Mouse (Mus musculus) liver, embryonic 12.5 days (tissue): ENCODE measurements around the gene Rnf130. TPM values are rescaled to one million over a fixed set of nuclear protein-coding genes. Genes with fewer than 3 reads are reported as not detected.

Experiments
- ATAC-seq: fragments of 200-750 bp; cut with Nextera tagmentation; 2 replicates; pipeline ENCODE4 v1.8.0; 2017; ENCODE audit warnings: moderate number of reproducible peaks, mild to moderate bottlenecking, moderate library complexity
- H3K27ac ChIP-seq: fragments of 300-500 bp; sonication (generic); 2 replicates; pipeline ENCODE4 v1.5.1; 2016; ENCODE audit warnings: mild to moderate bottlenecking
- H3K27me3 ChIP-seq: fragments of 300-500 bp; sonication (generic); replicated peaks from 2 replicates; pipeline ENCODE4 v1.6.1; 2016; ENCODE audit warnings: mild to moderate bottlenecking, moderate library complexity
- H3K36me3 ChIP-seq: fragments of 300-500 bp; sonication (generic); 2 replicates; pipeline ENCODE4 v1.6.1; 2016; ENCODE audit warnings: mild to moderate bottlenecking, moderate library complexity
- H3K4me1 ChIP-seq: fragments of 300-500 bp; sonication (generic); 2 replicates; pipeline ENCODE4 v1.6.1; 2016
- H3K4me2 ChIP-seq: fragments of 300-500 bp; sonication (generic); 2 replicates; pipeline ENCODE4 v1.6.1; 2016; ENCODE audit warnings: mild to moderate bottlenecking, moderate library complexity
- H3K4me3 ChIP-seq: fragments of 300-500 bp; sonication (generic); 2 replicates; pipeline ENCODE4 v1.5.1; 2016; ENCODE audit warnings: mild to moderate bottlenecking, moderate library complexity
- H3K9ac ChIP-seq: fragments of 300-500 bp; sonication (generic); 2 replicates; pipeline ENCODE4 v1.6.1; 2016; ENCODE audit warnings: mild to moderate bottlenecking, moderate library complexity
- H3K9me3 ChIP-seq: fragments of 300-500 bp; sonication (generic); replicated peaks from 2 replicates; pipeline ENCODE4 v1.6.1; 2016; ENCODE audit warnings: mild to moderate bottlenecking, moderate library complexity
- WGBS: fragments of 180-500 bp; shearing (Covaris S2); methylation state at CpG from one replicate; pipeline ENCODE4 v1.1.7; 2016; ENCODE audit not compliant: insufficient replicate concordance; 5-methylcytosine and 5-hydroxymethylcytosine counted together
- polyA plus RNA-seq: library from polyadenylated mRNA; unstranded; fragments of >200 nt; fragmentation: Nextera tagmentation; extraction: Ambion mirVana; gene quantifications from 2 replicates; pipeline ENCODE4 v1.2.1, GENCODE M21; 2016

Rnf130 gene
- polyA plus RNA-seq, 1 experiment from 2014 or later, result 39.2 TPM

DNA sequence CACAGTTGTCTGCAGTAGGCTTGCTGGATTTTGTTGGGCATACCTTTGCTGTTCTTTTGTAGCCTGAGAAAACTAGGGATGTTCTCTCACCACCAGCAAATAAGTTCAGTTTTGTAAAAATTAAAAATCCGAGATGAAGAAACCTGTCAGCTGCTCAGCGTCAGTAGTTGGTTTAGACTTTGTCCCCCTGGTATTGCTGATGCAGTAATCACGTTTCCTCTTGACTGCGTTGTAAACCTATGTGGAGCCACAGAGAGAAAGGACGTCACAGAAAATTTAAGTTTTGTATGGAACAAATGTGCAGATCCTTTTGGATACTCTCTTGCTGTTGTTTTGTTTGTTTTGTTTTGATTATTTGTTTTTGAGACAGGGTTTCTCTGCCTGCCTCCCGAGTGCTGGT is 25.2 kb downstream of the Rnf130 start:
- no peak overlapping the region for H3K4me2 ChIP-seq
- H3K9me3 ChIP-seq, result no peaks in the 10 kb centered on the region
- H3K4me1 ChIP-seq, result peaks cover 35% of the 10 kb centered on the region
- 59% methylated on average over 6 of the region's 6 CpGs for WGBS
- H3K9ac ChIP-seq, result no peak overlapping the region
- H3K27me3 ChIP-seq, result no peaks in the 10 kb centered on the region
- no peak overlapping the region for H3K27ac ChIP-seq
- H3K36me3 ChIP-seq, result peaks cover 3% of the 10 kb centered on the region; the same call in 1 of the 2 replicates
- no peak for ATAC-seq
- no peak overlapping the region for H3K4me3 ChIP-seq

DNA sequence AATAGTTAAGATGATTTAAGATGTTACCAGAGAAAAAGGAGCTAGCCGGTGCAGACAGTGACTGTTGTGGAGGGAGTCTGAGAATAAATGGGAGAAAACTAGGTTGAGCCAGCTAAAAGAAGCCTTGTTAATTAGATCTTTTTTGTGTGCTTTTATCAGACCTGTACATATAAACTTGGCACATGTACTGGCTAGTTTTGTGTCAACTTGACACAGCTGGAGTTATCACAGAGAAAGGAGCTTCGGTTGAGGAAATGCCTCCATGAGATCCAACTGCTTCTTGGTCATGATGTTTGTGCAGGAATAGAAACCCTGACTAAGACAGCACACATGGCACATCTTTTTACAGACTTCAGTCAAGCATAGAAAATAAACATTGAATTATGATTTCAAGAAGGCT is 32.6 kb downstream of the Rnf130 start:
- Histone ChIP-seq H3K9me3 (no peaks in the 10 kb centered on the region), H3K27ac (no peak overlapping the region), H3K27me3 (no peaks in the 10 kb centered on the region), H3K4me2 (no peak overlapping the region), H3K4me3 (no peak overlapping the region), H3K36me3 (peaks cover 3% of the 10 kb centered on the region; the same call in 1 of the 2 replicates), H3K4me1 (peaks cover 4% of the 10 kb centered on the region; the same call in 1 of the 2 replicates), H3K9ac (no peak overlapping the region)
- 49% methylated on average over 2 of the region's 2 CpGs for WGBS
- no peak for ATAC-seq

DNA sequence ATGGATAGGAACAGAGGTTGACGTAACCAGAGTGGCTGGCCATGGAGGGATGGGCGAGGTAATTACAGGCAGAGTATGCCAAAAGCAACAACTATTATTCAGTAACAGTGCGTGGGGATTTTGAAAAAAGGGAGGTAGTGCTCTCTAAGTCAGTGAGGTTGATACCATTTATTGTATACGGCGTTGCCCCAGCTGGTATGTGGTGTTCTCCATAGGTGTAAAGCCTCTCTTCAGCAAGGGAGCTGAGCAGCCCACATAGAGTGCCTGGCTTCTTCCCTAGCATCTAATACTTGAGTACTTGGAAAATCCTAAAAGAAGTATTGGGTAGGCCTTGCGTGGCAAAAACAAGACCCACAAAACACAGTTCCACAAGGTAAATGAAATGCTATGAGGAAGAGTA is 33.1 kb downstream of the Rnf130 start:
- Histone ChIP-seq H3K4me2 (no peak overlapping the region), H3K27me3 (no peaks in the 10 kb centered on the region), H3K36me3 (peaks cover 3% of the 10 kb centered on the region; the same call in 1 of the 2 replicates), H3K4me1 (peaks cover 4% of the 10 kb centered on the region; the same call in 1 of the 2 replicates), H3K9ac (no peak overlapping the region), H3K27ac (no peak overlapping the region), H3K4me3 (no peak overlapping the region), H3K9me3 (no peaks in the 10 kb centered on the region)
- ATAC-seq, result no peak
- WGBS, result 76% methylated on average over 6 of the region's 6 CpGs

DNA sequence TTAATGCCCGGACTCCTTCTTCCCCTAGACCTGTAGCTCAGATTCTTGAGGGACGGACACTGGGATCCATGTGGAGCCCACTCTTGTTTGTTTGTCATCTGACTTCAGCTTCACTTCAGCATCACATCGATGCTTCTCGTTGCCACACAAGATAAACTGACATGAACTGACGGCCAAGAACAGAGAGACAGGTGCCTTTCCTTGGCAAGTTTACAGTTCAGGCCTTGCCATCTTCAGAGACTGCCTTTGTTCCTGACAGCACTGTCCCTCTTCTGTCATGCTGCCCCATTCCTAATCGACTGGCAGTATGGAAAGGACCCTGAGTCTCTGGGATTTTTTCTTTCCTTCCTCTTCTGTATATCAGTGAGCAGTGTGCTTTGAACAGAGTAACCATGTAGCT is 33.9 kb downstream of the Rnf130 start:
- no peak overlapping the region for H3K4me3 ChIP-seq
- H3K27ac ChIP-seq, result no peak overlapping the region

DNA sequence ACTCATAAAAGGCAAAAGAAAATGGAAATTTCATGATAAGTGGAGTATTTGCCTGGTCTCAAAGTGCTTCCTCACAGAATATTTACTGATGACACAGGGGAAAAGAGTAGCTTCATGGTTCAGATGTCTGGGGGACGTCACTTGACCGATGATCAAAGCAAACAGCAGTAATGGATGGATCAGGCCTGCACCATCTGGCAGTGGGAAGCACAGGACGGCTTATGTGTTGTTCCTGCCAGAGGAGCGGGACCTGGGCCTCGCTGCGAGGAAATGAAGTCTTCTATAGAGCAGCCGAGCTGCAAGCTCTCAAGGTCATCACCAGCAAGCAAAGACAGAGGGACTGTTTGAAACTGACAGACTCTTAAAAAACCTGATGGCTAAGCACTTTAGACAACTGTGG is 37.0 kb downstream of the Rnf130 start:
- Histone ChIP-seq H3K27ac (no peak overlapping the region), H3K27me3 (no peaks in the 10 kb centered on the region), H3K9me3 (no peaks in the 10 kb centered on the region), H3K4me2 (no peak overlapping the region), H3K4me3 (no peak overlapping the region), H3K9ac (no peak overlapping the region), H3K4me1 (no peaks in the 10 kb centered on the region; the same call in 1 of the 2 replicates), H3K36me3 (no peaks in the 10 kb centered on the region)
- 63% methylated on average over 7 of the region's 7 CpGs for WGBS
- no peak for ATAC-seq

More for the DNA sequence above, 33.9 kb downstream of the Rnf130 start:
- Histone ChIP-seq H3K36me3 (no peaks in the 10 kb centered on the region), H3K9ac (no peak overlapping the region), H3K4me1 (peaks cover 4% of the 10 kb centered on the region; the same call in 1 of the 2 replicates), H3K27me3 (no peaks in the 10 kb centered on the region), H3K4me2 (no peak overlapping the region), H3K9me3 (no peaks in the 10 kb centered on the region)
- no peak for ATAC-seq
- 63% methylated on average over 6 of the region's 6 CpGs for WGBS

DNA sequence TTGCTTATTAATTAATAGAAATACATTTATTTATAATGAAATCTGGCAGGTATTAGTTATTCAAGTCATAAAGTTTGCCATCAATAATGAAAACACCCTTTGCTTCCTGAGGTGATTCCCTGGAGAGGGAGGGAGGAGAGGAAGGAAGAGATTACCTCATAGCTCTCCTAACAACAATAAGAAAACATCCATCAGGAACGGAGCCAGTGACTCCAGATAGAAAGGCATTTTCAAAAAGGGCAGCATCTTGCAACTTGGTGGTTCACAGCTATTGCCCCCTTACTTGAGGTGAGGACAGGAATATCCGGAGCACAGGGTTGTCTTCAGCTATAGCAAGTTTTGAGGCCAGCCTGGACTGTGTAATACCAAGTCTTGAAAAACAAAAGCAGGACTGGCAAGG is 40.9 kb downstream of the Rnf130 start:
- no peak for ATAC-seq
- H3K9ac ChIP-seq, result no peak overlapping the region
- no peak overlapping the region for H3K4me2 ChIP-seq
- H3K4me1 ChIP-seq, result no peaks in the 10 kb centered on the region; the same call in 1 of the 2 replicates
- no peaks in the 10 kb centered on the region for H3K27me3 ChIP-seq
- no peaks in the 10 kb centered on the region for H3K36me3 ChIP-seq
- no peak overlapping the region for H3K4me3 ChIP-seq
- 64% methylated on average over 2 of the region's 2 CpGs for WGBS
- no peak overlapping the region for H3K27ac ChIP-seq
- no peaks in the 10 kb centered on the region for H3K9me3 ChIP-seq

DNA sequence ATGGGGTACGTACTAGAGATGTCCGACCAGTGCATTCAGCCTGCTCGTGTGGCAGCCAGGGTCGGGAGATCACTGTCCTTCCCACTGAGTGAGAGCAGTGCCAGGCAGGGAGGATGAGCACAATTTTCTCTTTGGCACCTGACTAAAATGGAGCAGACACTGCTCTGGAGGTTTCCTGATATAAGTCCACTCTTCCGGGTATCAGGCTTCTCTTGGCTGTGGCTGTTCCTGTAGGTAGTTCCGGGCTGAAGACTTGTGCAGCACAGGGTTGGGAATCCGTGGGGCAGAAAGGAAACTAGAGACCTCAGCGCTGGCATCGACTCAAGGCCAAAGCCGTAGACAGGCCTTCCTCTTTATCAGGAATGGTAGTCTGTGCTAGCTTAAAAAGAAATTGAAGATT is 48.7 kb downstream of the Rnf130 start:
- no peaks in the 10 kb centered on the region for H3K4me1 ChIP-seq
- no peak overlapping the region for H3K4me2 ChIP-seq
- WGBS, result 78% methylated on average over 10 of the region's 10 CpGs
- no peaks in the 10 kb centered on the region for H3K9me3 ChIP-seq
- no peak for ATAC-seq
- no peak overlapping the region for H3K27ac ChIP-seq
- H3K27me3 ChIP-seq, result no peaks in the 10 kb centered on the region
- H3K4me3 ChIP-seq, result no peak overlapping the region
- H3K36me3 ChIP-seq, result no peaks in the 10 kb centered on the region
- H3K9ac ChIP-seq, result no peak overlapping the region

DNA sequence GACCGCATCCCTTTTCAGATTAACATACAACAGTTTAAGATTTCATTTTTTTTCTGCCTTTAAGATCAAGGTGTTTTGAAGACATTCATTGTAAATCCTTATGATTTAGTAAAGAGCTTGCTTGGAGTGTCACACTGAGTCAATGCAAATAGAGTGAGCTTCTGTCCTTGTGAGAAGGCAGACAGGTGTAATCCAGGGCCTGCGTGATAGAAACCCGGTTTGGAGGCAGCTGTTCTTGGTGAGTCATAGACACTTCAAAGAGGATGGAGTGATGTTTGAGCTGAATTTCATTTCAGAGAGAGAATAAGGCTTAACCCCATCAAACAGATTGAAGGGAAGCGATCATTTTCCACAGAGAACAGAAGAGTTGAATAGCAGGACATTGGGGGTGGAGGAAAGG is 51.6 kb downstream of the Rnf130 start:
- 79% methylated on average over 4 of the region's 4 CpGs for WGBS
- Histone ChIP-seq H3K27ac (no peak overlapping the region), H3K4me2 (no peak overlapping the region), H3K4me3 (no peak overlapping the region), H3K9me3 (no peaks in the 10 kb centered on the region), H3K9ac (no peak overlapping the region), H3K27me3 (no peaks in the 10 kb centered on the region), H3K36me3 (no peaks in the 10 kb centered on the region), H3K4me1 (no peaks in the 10 kb centered on the region)
- no peak for ATAC-seq

DNA sequence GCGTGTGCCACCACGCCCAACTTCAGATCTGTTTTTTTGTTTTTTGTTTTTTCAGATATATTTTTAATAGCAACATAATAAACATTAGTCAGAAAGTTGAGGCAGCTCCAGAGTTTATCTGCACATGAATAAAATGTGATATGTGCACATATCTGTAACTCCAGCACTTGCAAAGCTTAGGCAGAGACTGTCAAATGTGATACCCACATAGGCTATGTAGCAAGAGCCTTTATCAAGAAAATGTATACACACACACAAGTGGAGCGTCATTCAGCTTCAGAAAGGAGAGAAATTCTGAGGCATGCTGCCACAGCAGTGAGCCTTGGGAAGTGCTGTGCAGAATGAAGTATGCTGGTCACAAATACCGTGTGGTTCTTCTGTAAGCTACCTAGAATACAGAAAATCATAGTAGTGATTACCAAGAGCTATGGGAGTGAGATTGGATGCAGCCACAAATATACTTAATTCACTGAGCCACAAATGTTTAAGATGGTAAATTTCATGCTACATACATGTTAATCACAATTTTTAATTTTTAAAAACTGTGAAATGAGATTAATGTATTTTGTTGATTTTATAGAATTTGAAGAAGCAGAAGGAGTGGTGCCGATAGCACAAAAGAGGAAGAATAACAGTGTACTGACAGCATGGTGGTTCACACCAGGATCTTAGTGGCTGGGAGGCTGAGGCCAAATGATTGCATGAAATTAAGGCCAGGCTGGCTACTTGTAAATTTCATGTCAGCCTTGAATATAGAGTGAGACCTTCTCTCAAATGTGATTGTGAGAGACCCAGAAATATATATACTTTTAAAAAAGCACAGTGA is 56.4 kb downstream of the Rnf130 start:
- Histone ChIP-seq H3K4me3 (no peak overlapping the region), H3K9me3 (no peaks in the 10 kb centered on the region), H3K36me3 (peaks cover 4% of the 10 kb centered on the region; the same call in 1 of the 2 replicates), H3K27ac (no peak overlapping the region), H3K9ac (no peak overlapping the region), H3K27me3 (no peaks in the 10 kb centered on the region), H3K4me2 (no peak overlapping the region), H3K4me1 (no peaks in the 10 kb centered on the region)
- no peak for ATAC-seq
- WGBS, result 62% methylated on average over 5 of the region's 5 CpGs

DNA sequence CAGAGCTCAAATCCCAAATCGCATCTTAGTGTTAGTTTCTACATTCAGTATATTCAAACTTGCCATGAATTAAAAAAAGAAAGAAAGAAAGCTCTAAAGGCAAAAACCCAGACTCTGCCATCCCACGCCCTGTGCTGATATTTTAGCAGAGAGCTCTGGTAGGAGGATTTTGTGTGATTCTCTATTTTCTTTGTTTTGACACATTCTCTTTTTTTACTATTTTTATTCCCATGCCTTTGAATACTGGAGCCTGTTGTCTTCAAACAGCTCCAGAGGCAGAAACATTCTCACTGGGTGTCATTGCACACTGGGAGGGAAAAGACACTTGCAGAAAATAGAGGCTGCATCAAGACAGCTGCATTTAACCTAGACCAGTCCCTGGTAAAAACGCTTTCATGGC is 61.1 kb downstream of the Rnf130 start:
- Histone ChIP-seq H3K27ac (no peak overlapping the region), H3K4me3 (no peak overlapping the region), H3K4me2 (no peak overlapping the region), H3K27me3 (no peaks in the 10 kb centered on the region), H3K9ac (no peak overlapping the region), H3K36me3 (peaks cover 18% of the 10 kb centered on the region), H3K4me1 (peaks cover 11% of the 10 kb centered on the region; the same call in 1 of the 2 replicates), H3K9me3 (no peaks in the 10 kb centered on the region)
- no peak for ATAC-seq
- 78% methylated on average over 3 of the region's 3 CpGs for WGBS

DNA sequence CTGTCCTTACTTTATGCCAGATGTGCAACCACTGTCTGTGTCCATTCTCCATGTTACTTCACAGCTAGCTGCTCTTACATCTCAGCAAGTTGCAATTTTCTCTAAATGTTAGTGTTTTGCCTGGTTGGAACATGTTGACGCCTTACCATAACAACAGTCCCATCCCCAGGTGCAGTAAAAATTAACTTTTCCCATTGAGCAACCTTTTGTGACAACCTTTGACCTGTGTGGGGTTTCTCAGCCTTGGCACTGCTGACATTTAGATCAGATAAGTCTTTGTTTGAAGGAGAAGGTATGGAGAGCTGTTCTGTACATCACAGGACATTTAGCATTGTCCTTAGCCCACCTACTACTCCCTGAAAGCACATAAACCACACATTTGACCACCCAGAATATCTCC is 64.7 kb downstream of the Rnf130 start:
- WGBS, result 60% methylated on average over 1 of the region's 1 CpGs
- H3K27me3 ChIP-seq, result no peaks in the 10 kb centered on the region
- H3K4me2 ChIP-seq, result no peak overlapping the region
- peaks cover 21% of the 10 kb centered on the region for H3K36me3 ChIP-seq
- no peak for ATAC-seq
- H3K4me3 ChIP-seq, result no peak overlapping the region
- H3K4me1 ChIP-seq, result peaks cover 13% of the 10 kb centered on the region; the same call in 1 of the 2 replicates
- no peak overlapping the region for H3K27ac ChIP-seq
- no peak overlapping the region for H3K9ac ChIP-seq
- H3K9me3 ChIP-seq, result no peaks in the 10 kb centered on the region

DNA sequence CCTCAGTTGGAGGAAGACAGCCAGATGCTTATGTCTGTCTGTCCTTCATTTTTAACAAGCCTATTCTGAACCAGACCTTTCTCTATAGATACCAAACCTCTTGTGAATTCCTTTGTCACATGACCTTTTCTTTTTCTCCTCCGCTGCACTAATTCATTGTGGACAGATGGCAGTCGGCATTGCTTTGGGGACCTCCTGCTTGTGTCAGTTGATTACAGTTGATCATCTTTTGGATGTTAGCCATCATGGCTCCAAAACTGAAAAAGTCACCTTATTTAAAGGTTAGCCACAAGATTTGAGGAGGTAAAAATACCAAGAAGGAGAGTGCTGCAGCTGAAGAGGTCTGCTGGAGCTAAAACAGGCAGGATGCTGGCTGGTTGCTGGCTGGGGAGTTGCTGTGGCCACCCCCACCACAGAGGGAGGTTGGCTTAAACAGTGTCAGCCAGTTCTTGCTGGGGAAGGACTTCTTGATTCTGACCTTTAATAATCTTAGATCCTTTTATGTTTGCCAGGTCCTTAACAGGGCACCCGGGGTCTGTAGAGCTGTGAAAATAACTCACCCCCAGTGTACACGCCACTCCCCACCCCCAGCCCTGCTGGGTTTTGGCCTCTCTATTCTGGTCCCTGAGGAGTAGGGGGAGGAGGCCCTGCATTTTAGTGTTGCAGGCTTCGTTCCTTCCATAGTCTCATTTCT is 66.0 kb downstream of the Rnf130 start:
- Histone ChIP-seq H3K4me2 (no peak overlapping the region), H3K9ac (no peak overlapping the region), H3K4me1 (peaks cover 13% of the 10 kb centered on the region; the same call in 1 of the 2 replicates), H3K4me3 (no peak overlapping the region), H3K27ac (no peak overlapping the region), H3K9me3 (no peaks in the 10 kb centered on the region), H3K27me3 (no peaks in the 10 kb centered on the region), H3K36me3 (peaks cover 17% of the 10 kb centered on the region)
- no peak for ATAC-seq
- WGBS, result 73% methylated on average over 5 of the region's 5 CpGs
